Mouse (Mus musculus): ENCODE results near the gene Vmn1r212. TPM values are rescaled to one million over a fixed set of nuclear protein-coding genes. Genes with fewer than 3 reads are reported as not detected.
"Not testable (repeated sequence)": the region's sequence is repeated elsewhere in the genome, so short reads cannot be mapped to it uniquely, and the experiment has no call there.

The Vmn1r212 gene
- total RNA-seq (2014; rRNA removed; ENCODE audit: low replicate concordance), result not detected in 2 replicates
- polyA plus RNA-seq (2015; fragmentation: Nextera tagmentation; extraction: Ambion mirVana), result not detected in 2 replicates

GRCm38 (mm10) chr13:22884105-22884504 lies at the start of gene Vmn1r212:
Vmn1r212 (minus strand) TSS chr13:22884205.
- TF ChIP-seq CTCF (IDR thresholded peaks at IDR 0.05; ENCODE audit: low read depth), result no peak
- TF ChIP-seq EP300 (IDR thresholded peaks at IDR 0.05; ENCODE audit: low read depth), result no peak
- no peaks in the 10 kb centered on the region for H3K9me3 ChIP-seq (replicated peaks; ENCODE audit: control insufficient read depth, low read length)
- H3K4me3 ChIP-seq (ENCODE audit: low read depth, low read length), result no peak within 1 kb of the TSS
- DNase-seq (ENCODE audit: low spot score) (no peak), ATAC-seq (ENCODE audit: insufficient read depth, low read depth) (no peak)
- H3K36me3 ChIP-seq (replicated peaks; ENCODE audit: control insufficient read depth, insufficient read depth, low read length), result no peaks in the 10 kb centered on the region
- no peaks in the 10 kb centered on the region for H3K4me1 ChIP-seq (ENCODE audit: control insufficient read depth, insufficient read depth)
- H3K27me3 ChIP-seq (ENCODE audit: control insufficient read depth, insufficient read depth, low read length), result no peaks in the 10 kb centered on the region
- H3K27ac ChIP-seq (ENCODE audit: low read depth), result no peak within 1 kb of the TSS
- 61% methylated on average over 4 of the region's 4 CpGs for WGBS
- H3K4me2 ChIP-seq (ENCODE audit: low read depth, low read length), result no peak within 1 kb of the TSS
- H3K9ac ChIP-seq (replicated peaks; ENCODE audit: low read depth, low read length), result no peak within 1 kb of the TSS

- Histone ChIP-seq H3K9me3 (replicated peaks; ENCODE audit: control insufficient read depth, low read length) (no peaks in the 10 kb centered on the region), H3K4me2 (ENCODE audit: low read depth, low read length) (no peak overlapping the region), H3K9ac (replicated peaks; ENCODE audit: low read depth, low read length) (no peak overlapping the region), H3K4me3 (ENCODE audit: low read depth, low read length) (no peak overlapping the region), H3K4me1 (ENCODE audit: control insufficient read depth, insufficient read depth) (no peaks in the 10 kb centered on the region), H3K27ac (ENCODE audit: low read depth) (no peak overlapping the region), H3K36me3 (replicated peaks; ENCODE audit: control insufficient read depth, insufficient read depth, low read length) (no peaks in the 10 kb centered on the region), H3K27me3 (ENCODE audit: control insufficient read depth, insufficient read depth, low read length) (no peaks in the 10 kb centered on the region)
- 76% methylated on average over 1 of the region's 1 CpGs for WGBS
- DNase-seq (ENCODE audit: low spot score) (no peak), ATAC-seq (ENCODE audit: insufficient read depth, low read depth) (no peak)
- TF ChIP-seq EP300 (IDR thresholded peaks at IDR 0.05; ENCODE audit: low read depth) (no peak), CTCF (IDR thresholded peaks at IDR 0.05; ENCODE audit: low read depth) (no peak)
Measured at GRCm38 (mm10) chr13:22879257-22879656, 4.7 kb downstream of the Vmn1r212 start.

- H3K9ac ChIP-seq (replicated peaks; ENCODE audit: low read depth, low read length), result no peak within 1 kb of the TSS
- H3K36me3 ChIP-seq (replicated peaks; ENCODE audit: control insufficient read depth, insufficient read depth, low read length), result no peaks in the 10 kb centered on the region
- DNase-seq (ENCODE audit: low spot score) (no peak), ATAC-seq (ENCODE audit: insufficient read depth, low read depth) (no peak)
- WGBS, result 54% methylated on average over 1 of the region's 1 CpGs
- H3K27ac ChIP-seq (ENCODE audit: low read depth), result no peak within 1 kb of the TSS
- H3K4me1 ChIP-seq (ENCODE audit: control insufficient read depth, insufficient read depth), result no peaks in the 10 kb centered on the region
- no peak within 1 kb of the TSS for H3K4me3 ChIP-seq (ENCODE audit: low read depth, low read length)
- TF ChIP-seq CTCF (IDR thresholded peaks at IDR 0.05; ENCODE audit: low read depth), result no peak
- no peak for TF ChIP-seq EP300 (IDR thresholded peaks at IDR 0.05; ENCODE audit: low read depth)
- H3K4me2 ChIP-seq (ENCODE audit: low read depth, low read length), result no peak within 1 kb of the TSS
- no peaks in the 10 kb centered on the region for H3K9me3 ChIP-seq (replicated peaks; ENCODE audit: control insufficient read depth, low read length)
- H3K27me3 ChIP-seq (ENCODE audit: control insufficient read depth, insufficient read depth, low read length), result no peaks in the 10 kb centered on the region
Measured at GRCm38 (mm10) chr13:22857461-22857860, 26.5 kb downstream of the Vmn1r212 start, which contains the start of gene Vmn1r211. Vmn1r211 (minus strand) TSS chr13:22857561.

- H3K27me3 ChIP-seq (ENCODE audit: control insufficient read depth, insufficient read depth, low read length), result no peaks in the 10 kb centered on the region
- no peaks in the 10 kb centered on the region for H3K4me1 ChIP-seq (ENCODE audit: control insufficient read depth, insufficient read depth)
- no peaks in the 10 kb centered on the region for H3K36me3 ChIP-seq (replicated peaks; ENCODE audit: control insufficient read depth, insufficient read depth, low read length)
- no peak for TF ChIP-seq EP300 (IDR thresholded peaks at IDR 0.05; ENCODE audit: low read depth)
- no peak for TF ChIP-seq CTCF (IDR thresholded peaks at IDR 0.05; ENCODE audit: low read depth)
- no peak overlapping the region for H3K4me3 ChIP-seq (ENCODE audit: low read depth, low read length)
- DNase-seq (ENCODE audit: low spot score) (no peak), ATAC-seq (ENCODE audit: insufficient read depth, low read depth) (no peak)
- no peak overlapping the region for H3K4me2 ChIP-seq (ENCODE audit: low read depth, low read length)
- no peaks in the 10 kb centered on the region for H3K9me3 ChIP-seq (replicated peaks; ENCODE audit: control insufficient read depth, low read length)
- 64% methylated on average over 4 of the region's 4 CpGs for WGBS
- H3K9ac ChIP-seq (replicated peaks; ENCODE audit: low read depth, low read length), result no peak overlapping the region
- H3K27ac ChIP-seq (ENCODE audit: low read depth), result no peak overlapping the region
Measured at GRCm38 (mm10) chr13:22854760-22855159, 29.2 kb downstream of the Vmn1r212 start.

- TF ChIP-seq EP300 (IDR thresholded peaks at IDR 0.05; ENCODE audit: low read depth) (no peak), CTCF (IDR thresholded peaks at IDR 0.05; ENCODE audit: low read depth) (no peak)
Measured at GRCm38 (mm10) chr13:22846798-22847197, 37.2 kb downstream of the Vmn1r212 start.

GRCm38 (mm10) chr13:22844304-22844703 lies 39.7 kb downstream of the Vmn1r212 start:
- H3K27me3 ChIP-seq (ENCODE audit: control insufficient read depth, insufficient read depth, low read length); DNase-seq (ENCODE audit: low spot score); H3K36me3 ChIP-seq (replicated peaks; ENCODE audit: control insufficient read depth, insufficient read depth, low read length); H3K9me3 ChIP-seq (replicated peaks; ENCODE audit: control insufficient read depth, low read length); H3K4me3 ChIP-seq (ENCODE audit: low read depth, low read length); H3K9ac ChIP-seq (replicated peaks; ENCODE audit: low read depth, low read length); H3K4me2 ChIP-seq (ENCODE audit: low read depth, low read length); H3K27ac ChIP-seq (ENCODE audit: low read depth); H3K4me1 ChIP-seq (ENCODE audit: control insufficient read depth, insufficient read depth); ATAC-seq (ENCODE audit: insufficient read depth, low read depth): not testable (repeated sequence)
- WGBS, result 66% methylated on average over 3 of the region's 3 CpGs

More at GRCm38 (mm10) chr13:22846798-22847197, 37.2 kb downstream of the Vmn1r212 start:
- Histone ChIP-seq H3K27ac (ENCODE audit: low read depth) (no peak overlapping the region), H3K4me2 (ENCODE audit: low read depth, low read length) (no peak overlapping the region), H3K4me1 (ENCODE audit: control insufficient read depth, insufficient read depth) (no peaks in the 10 kb centered on the region), H3K9me3 (replicated peaks; ENCODE audit: control insufficient read depth, low read length) (no peaks in the 10 kb centered on the region), H3K27me3 (ENCODE audit: control insufficient read depth, insufficient read depth, low read length) (no peaks in the 10 kb centered on the region), H3K9ac (replicated peaks; ENCODE audit: low read depth, low read length) (no peak overlapping the region), H3K36me3 (replicated peaks; ENCODE audit: control insufficient read depth, insufficient read depth, low read length) (no peaks in the 10 kb centered on the region), H3K4me3 (ENCODE audit: low read depth, low read length) (no peak overlapping the region)
- no peak for DNase-seq (ENCODE audit: low spot score)
- no peak for ATAC-seq (ENCODE audit: insufficient read depth, low read depth)
- 57% methylated on average over 1 of the region's 1 CpGs for WGBS

Other genes starting within 250 kb of the Vmn1r212 start
- not detected in 2 replicates for gene Vmn1r207-ps, start 154.6 kb downstream of the Vmn1r212 start, total RNA-seq (2014; rRNA removed; ENCODE audit: low replicate concordance)
- gene Vmn1r207-ps, start 154.6 kb downstream of the Vmn1r212 start, polyA plus RNA-seq (2015; fragmentation: Nextera tagmentation; extraction: Ambion mirVana), result not detected in 2 replicates
- gene Vmn1r208, start 106.8 kb downstream of the Vmn1r212 start, total RNA-seq (2014; rRNA removed; ENCODE audit: low replicate concordance), result not detected in 2 replicates
- gene Vmn1r208, start 106.8 kb downstream of the Vmn1r212 start, polyA plus RNA-seq (2015; fragmentation: Nextera tagmentation; extraction: Ambion mirVana), result not detected in 2 replicates
- gene Vmn1r209, start 74.5 kb downstream of the Vmn1r212 start, total RNA-seq (2014; rRNA removed; ENCODE audit: low replicate concordance), result not detected in 2 replicates
- gene Vmn1r209, start 74.5 kb downstream of the Vmn1r212 start, polyA plus RNA-seq (2015; fragmentation: Nextera tagmentation; extraction: Ambion mirVana), result not detected in 2 replicates
- not detected in 2 replicates for gene Vmn1r210, start 52.9 kb downstream of the Vmn1r212 start, total RNA-seq (2014; rRNA removed; ENCODE audit: low replicate concordance)
- not detected in 2 replicates for gene Vmn1r210, start 52.9 kb downstream of the Vmn1r212 start, polyA plus RNA-seq (2015; fragmentation: Nextera tagmentation; extraction: Ambion mirVana)
- not detected in 2 replicates for gene Vmn1r211, start 26.6 kb downstream of the Vmn1r212 start, total RNA-seq (2014; rRNA removed; ENCODE audit: low replicate concordance)
- gene Vmn1r211, start 26.6 kb downstream of the Vmn1r212 start, polyA plus RNA-seq (2015; fragmentation: Nextera tagmentation; extraction: Ambion mirVana), result not detected in 2 replicates
- gene Vmn1r213, start 123.5 kb upstream of the Vmn1r212 start, total RNA-seq (2014; rRNA removed; ENCODE audit: low replicate concordance), result not detected in 2 replicates
- gene Vmn1r213, start 123.5 kb upstream of the Vmn1r212 start, polyA plus RNA-seq (2015; fragmentation: Nextera tagmentation; extraction: Ambion mirVana), result not detected in 2 replicates
- gene Vmn1r214, start 146.2 kb upstream of the Vmn1r212 start, total RNA-seq (2014; rRNA removed; ENCODE audit: low replicate concordance), result not detected in 2 replicates
- gene Vmn1r214, start 146.2 kb upstream of the Vmn1r212 start, polyA plus RNA-seq (2015; fragmentation: Nextera tagmentation; extraction: Ambion mirVana), result not detected in 2 replicates
- not detected in 2 replicates for gene Vmn1r215, start 183.8 kb upstream of the Vmn1r212 start, total RNA-seq (2014; rRNA removed; ENCODE audit: low replicate concordance)
- not detected in 2 replicates for gene Vmn1r215, start 183.8 kb upstream of the Vmn1r212 start, polyA plus RNA-seq (2015; fragmentation: Nextera tagmentation; extraction: Ambion mirVana)
- not detected in 2 replicates for gene Vmn1r217, start 234.0 kb upstream of the Vmn1r212 start, total RNA-seq (2014; rRNA removed; ENCODE audit: low replicate concordance)
- not detected in 2 replicates for gene Vmn1r217, start 234.0 kb upstream of the Vmn1r212 start, polyA plus RNA-seq (2015; fragmentation: Nextera tagmentation; extraction: Ambion mirVana)
- not detected in 2 replicates for gene Vmn1r218, start 248.9 kb upstream of the Vmn1r212 start, total RNA-seq (2014; rRNA removed; ENCODE audit: low replicate concordance)
- not detected in 2 replicates for gene Vmn1r218, start 248.9 kb upstream of the Vmn1r212 start, polyA plus RNA-seq (2015; fragmentation: Nextera tagmentation; extraction: Ambion mirVana)

Data from heart, postnatal 0 days (tissue).